Mouse (Mus musculus) natural killer cell, adult 2 months (primary cell): Measurements from ENCODE around the gene Slc25a36.

Experiments
- DNase-seq, 2 experiments: peaks; one replicate each; pipeline ENCODE4 v3.0.0; 2022; ENCODE audit warnings: low spot score in 2 of 2

Slc25a36 gene

GRCm38 (mm10) chr9:97112238-97112637 lies 1.3 kb upstream of the Slc25a36 start:
- no peak for DNase-seq

DNA sequence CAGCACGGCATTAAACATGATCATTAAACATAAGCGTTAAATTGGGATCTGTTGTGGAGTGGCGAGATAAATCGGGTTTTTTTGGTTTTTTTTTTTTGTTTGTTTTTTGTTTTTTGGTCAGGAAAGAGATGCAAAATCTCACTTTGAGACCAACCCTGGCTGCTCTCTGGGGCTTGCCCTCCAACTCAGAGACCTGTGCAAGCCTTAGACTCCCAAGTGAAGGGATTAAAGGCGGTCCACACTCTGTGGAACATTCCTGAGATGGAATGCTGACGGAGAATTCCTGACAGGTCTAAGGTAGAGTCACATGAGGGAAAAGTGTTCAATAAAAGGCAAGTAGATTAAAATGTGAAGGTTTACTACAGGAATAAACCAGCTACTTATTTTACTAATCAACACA lies 549 bp upstream of the Slc25a36 start:
- DNase-seq = no peak

- DNase-seq = no peak
These were observed 4.3 kb downstream of the Slc25a36 start for GRCm38 (mm10) chr9:97106481-97107160.

DNA sequence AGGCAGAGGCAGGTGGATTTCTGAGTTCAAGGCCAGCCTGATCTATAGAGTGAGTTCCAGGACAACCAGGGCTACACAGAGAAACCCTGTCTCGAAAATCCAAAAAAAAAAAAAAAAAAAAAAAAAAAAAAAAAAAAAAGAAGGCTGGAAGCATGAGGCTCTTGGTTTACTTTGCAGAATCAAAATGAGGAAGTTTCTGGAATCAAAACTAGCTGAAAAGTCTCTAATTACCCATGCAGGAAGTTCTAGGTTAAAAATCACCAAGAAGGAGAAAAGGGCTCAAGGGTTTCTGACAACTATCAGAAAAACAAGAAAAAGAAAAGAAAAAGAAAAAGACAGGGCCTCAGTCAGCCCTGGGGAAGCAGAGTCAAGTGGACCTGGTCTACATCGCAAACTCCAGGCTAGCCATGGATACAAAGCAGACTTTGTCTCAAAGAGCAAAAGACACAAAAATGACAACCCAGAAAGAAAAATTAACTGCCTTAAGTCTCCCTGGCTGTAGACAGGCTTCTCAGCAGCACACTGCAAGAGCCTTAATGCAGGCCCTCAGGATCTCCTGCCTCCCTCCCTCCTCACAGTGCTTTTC lies 5.5 kb downstream of the Slc25a36 start:
- DNase-seq = no peak

GRCm38 (mm10) chr9:97103376-97104061 lies 7.4 kb downstream of the Slc25a36 start:
- no peak for DNase-seq

DNA sequence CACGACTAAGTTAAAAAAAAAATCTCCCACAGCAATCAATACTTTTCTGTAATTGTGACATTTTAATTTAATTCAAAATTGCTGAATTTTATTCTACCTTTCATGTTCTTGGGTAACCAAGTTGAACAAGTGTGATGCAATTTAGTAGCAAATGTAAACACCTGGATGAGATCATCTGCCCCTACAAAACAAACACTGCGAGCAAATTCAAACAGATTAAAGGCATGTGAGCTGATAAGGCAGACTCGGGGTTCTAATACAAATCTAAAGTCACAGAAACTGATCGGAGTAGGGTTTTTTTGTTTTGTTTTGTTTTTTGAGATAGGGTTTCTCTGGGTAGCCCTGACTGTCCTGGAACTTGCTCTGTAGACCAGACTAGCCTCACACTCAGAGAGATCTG lies 12.0 kb downstream of the Slc25a36 start:
- no peak for DNase-seq

DNA sequence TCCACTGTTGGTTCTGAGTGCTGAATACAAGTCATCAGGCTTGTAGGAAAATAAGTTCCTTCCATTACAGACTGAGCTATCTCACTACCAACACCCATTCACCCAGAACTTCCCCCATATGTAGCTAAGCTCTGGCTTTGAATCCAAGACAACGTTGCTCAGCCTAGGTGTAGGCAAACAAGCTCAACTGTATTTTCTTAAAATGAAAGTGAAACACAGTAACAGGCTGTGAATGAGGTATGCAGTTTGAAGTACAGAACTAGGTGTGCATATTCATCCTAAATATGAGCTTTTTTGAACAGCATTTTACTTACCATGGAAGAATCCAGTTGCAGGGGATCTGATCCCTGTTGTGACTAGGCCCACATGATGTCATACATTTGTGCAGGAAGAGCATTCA lies 14.8 kb downstream of the Slc25a36 start:
- DNase-seq = no peak

- DNase-seq = no peak
These were observed 23.1 kb downstream of the Slc25a36 start for GRCm38 (mm10) chr9:97087850-97088249.

DNA sequence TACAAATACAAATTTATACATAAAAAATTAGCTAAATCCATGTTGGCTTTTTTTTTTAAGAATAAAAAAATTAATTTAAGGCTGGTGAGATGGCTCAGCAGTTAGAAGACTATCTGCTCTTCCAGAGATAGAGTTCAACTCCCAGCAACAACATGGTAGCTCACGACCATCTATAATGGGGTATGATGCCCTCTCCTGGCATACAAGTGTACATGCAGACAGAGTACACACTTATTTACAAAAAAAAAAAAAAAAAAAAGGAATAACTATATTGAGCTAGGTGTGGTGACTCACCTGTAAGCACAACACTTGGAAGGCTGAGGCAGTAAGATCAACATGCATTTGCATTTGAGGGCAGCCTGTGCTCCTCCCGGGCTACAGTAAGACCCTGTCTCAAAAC lies 26.3 kb downstream of the Slc25a36 start:
- DNase-seq = no peak

- DNase-seq = no peak
These were observed 29.7 kb downstream of the Slc25a36 start for GRCm38 (mm10) chr9:97081106-97081862.

- DNase-seq = no peak
These were observed 41.0 kb downstream of the Slc25a36 start for GRCm38 (mm10) chr9:97069911-97070310.

DNA sequence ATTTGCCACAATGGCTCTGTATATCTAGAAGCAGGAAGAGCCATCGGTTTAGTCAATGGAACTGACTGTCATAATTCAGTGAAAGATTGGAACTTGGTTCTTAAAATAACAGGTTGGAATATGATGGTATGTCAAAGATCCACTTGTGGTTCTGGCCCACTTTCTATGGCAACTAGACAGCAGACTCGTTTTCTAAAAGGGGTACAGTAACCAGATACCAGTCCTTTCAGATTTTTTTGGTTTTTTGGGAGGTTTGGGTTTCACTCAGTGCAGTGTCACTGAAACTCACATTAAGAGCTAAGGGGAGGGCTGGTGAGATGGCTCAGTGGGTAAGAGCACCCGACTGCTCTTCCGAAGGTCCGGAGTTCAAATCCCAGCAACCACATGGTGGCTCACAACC lies 41.5 kb downstream of the Slc25a36 start:
- no peak for DNase-seq

GRCm38 (mm10) chr9:97068201-97069095 lies 42.5 kb downstream of the Slc25a36 start:
- DNase-seq = peak; percentile 56 to 71

DNA sequence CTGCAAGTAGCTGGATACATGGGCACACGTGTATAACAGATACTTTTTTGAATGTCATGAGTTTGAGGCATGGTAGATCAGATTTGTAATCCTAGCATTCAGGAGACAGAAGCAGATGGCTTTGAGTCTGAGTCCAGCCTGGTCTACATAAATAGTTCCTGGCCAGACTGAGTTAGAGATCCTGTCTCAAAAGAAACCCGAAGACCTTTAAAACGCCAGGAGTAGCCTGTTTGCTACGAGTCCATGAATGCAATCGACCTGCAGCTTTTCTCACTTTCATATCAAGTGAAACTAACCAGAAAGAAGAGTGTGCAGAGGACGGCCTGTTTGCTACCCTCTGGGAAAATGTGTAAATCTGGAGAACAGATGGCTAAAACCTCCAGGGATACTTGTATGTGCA lies 43.2 kb downstream of the Slc25a36 start:
- no peak for DNase-seq

DNA sequence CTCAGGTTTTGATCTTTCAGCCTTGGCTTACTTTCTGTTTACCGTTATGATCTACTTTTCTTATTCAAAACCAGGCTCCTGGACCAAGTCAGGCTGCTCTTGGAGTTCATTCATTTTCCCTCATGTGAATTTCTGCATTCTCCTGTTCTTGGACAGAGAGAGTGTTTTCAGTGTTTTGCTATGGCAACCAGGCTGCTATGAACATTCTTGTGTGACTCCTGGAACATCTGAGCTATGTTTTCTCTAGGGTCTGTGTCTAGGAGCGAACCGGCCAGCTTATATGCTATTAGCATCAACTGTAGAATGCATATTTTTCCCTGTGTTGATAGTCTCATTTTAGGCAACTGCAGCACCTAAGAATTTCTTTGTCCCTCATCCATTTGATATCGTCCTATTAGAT lies 45.1 kb downstream of the Slc25a36 start:
- no peak for DNase-seq

- no peak for DNase-seq
These were observed 45.7 kb downstream of the Slc25a36 start for GRCm38 (mm10) chr9:97065216-97065615.

DNA sequence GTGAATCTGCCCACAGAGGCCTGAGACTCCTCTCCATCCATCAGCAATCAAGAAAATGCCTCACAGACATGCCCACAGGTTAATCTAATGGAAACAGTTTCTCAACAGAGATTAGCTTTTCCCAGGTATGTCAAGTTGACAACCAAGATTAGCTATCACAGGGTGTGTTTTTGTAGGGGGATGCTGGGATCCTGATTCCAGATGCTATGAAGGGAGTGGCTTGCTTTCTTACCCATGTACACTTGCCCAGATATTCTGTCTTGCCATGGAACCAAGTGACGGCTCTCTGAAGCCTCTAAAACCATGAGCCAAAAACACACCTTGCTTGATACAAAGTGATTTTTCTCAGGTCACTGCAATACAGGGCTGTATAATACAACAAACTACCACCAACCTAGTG lies 46.8 kb downstream of the Slc25a36 start:
- DNase-seq = no peak

DNA sequence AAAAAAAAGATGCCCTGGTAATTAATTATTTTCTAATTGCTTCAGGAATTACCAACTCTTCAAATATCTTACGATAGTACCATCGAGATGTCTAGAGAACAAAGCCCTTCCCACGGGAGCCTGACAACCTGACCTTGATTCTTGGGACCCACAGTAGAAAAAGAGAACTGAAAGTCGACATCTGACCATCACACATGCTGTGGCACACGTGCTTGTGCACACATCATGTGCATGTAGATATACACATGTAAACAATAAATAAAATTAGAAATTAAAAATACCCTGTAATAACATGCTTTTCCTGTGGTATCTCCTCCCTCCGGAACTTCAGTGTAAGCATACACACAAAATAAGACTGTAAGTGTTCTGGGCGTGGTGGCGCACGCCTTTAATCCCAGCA lies 49.3 kb downstream of the Slc25a36 start:
- DNase-seq = no peak

DNA sequence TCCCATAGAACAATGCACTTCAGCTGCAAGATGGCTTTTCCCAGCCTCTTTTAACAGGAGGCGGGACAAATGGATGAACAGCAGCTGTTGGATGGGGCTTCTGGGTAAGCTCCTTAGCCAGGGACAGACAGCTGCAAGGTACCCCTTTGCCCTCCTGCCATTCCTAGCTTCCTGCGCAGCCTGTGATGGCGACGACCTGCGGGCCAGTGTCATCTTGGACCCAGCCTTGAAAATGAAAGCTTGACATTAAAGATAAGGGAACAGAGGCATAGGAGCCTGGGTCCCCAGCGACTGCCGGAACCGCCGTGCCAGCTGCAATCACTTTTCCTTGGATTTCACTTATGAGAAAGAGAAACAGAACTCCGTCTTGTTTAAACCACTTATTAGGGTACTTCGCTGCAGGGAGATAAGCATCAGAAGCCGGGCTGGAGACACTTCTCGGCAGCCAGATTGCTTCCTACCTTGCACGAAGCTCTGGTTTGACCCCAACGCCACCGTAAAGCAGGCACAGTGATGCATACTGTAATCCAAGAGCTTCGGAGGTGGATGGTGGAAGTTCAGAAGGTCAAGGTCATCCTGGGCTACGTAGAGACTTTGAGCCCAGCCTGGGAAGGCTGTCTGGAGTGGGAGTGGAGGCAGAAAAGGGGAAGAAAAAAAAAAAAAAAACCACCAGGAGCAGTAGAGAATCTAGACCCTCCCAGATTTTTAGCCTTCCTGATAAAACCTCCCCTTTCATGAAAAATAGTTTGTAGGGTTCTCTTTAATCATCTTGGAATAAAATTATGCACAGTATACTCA lies 54.2 kb downstream of the Slc25a36 start:
- DNase-seq = no peak

- no peak for DNase-seq
These were observed 55.1 kb downstream of the Slc25a36 start for GRCm38 (mm10) chr9:97055906-97056305.

DNA sequence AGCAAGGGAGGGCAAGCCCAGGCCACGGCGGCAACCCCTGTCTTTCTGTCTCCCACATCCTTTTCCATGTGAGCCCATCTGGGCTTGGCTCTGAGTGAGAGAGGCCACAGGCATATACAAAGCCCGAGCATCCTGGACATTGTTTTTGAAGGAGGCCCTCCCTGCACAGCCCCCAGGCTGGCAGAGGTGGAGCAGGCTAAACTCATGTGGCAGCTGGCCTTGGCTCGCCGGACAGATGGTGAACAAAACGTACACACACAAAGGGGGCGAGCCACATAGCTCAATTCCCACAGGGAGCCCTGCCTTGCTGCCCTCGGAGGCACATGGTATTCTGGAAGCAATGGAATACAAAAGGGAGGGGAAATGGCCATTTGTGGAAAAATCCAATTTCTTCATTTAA lies 59.8 kb downstream of the Slc25a36 start:
- no peak for DNase-seq
